Mouse (Mus musculus): Measurements from ENCODE around the gene Tmem165. TPM values are rescaled to one million over a fixed set of nuclear protein-coding genes. Genes with fewer than 3 reads are reported as not detected.

Tmem165 gene
- polyA plus RNA-seq, 1 experiment from 2014 or later = 88.0 TPM

- peaks cover 3% of the 10 kb centered on the region; the same call in 1 of the 2 replicates for H3K4me1 ChIP-seq (ENCODE audit: control insufficient read depth, insufficient read depth, low read length)
- H3K27me3 ChIP-seq (ENCODE audit: control insufficient read depth, insufficient read depth, low read length) = no peaks in the 10 kb centered on the region
- peak overlapping the region; percentile 93 for H3K27ac ChIP-seq (ENCODE audit: low read depth, low read length)
- H3K4me2 ChIP-seq (ENCODE audit: low read depth) = peak overlapping the region; percentile 63
- no peaks in the 10 kb centered on the region for H3K9me3 ChIP-seq (ENCODE audit: control insufficient read depth, low read length)
- 12% methylated on average over 9 of the region's 9 CpGs for WGBS
- H3K36me3 ChIP-seq (ENCODE audit: control insufficient read depth, insufficient read depth, low read length) = no peaks in the 10 kb centered on the region
- DNase-seq (ENCODE audit: low spot score) (no peak), ATAC-seq (ENCODE audit: insufficient read depth, low FRiP score, low TSS enrichment) (peak; percentile 48; the same call in 1 of the 2 replicates)
- peak overlapping the region; percentile 92 for H3K9ac ChIP-seq (ENCODE audit: low read length)
- H3K4me3 ChIP-seq (ENCODE audit: low read depth, low read length) = peak overlapping the region; percentile 67
Measured at GRCm38 (mm10) chr5:76140730-76141066, 43.0 kb upstream of the Tmem165 start.

- Histone ChIP-seq H3K4me2 (ENCODE audit: low read depth) (no peak overlapping the region), H3K36me3 (ENCODE audit: control insufficient read depth, insufficient read depth, low read length) (no peaks in the 10 kb centered on the region), H3K4me1 (ENCODE audit: control insufficient read depth, insufficient read depth, low read length) (peaks cover 3% of the 10 kb centered on the region; the same call in 1 of the 2 replicates), H3K27me3 (ENCODE audit: control insufficient read depth, insufficient read depth, low read length) (no peaks in the 10 kb centered on the region), H3K9ac (ENCODE audit: low read length) (no peak overlapping the region), H3K4me3 (ENCODE audit: low read depth, low read length) (no peak overlapping the region), H3K9me3 (ENCODE audit: control insufficient read depth, low read length) (no peaks in the 10 kb centered on the region), H3K27ac (ENCODE audit: low read depth, low read length) (no peak overlapping the region)
- WGBS = 85% methylated on average over 4 of the region's 4 CpGs
- ATAC-seq (ENCODE audit: insufficient read depth, low FRiP score, low TSS enrichment) (no peak), DNase-seq (ENCODE audit: low spot score) (no peak)
Measured at GRCm38 (mm10) chr5:76143356-76143755, 40.3 kb upstream of the Tmem165 start.

- Histone ChIP-seq H3K27ac (ENCODE audit: low read depth, low read length) (no peak overlapping the region), H3K4me2 (ENCODE audit: low read depth) (no peak overlapping the region), H3K9ac (ENCODE audit: low read length) (no peak overlapping the region), H3K27me3 (ENCODE audit: control insufficient read depth, insufficient read depth, low read length) (no peaks in the 10 kb centered on the region), H3K36me3 (ENCODE audit: control insufficient read depth, insufficient read depth, low read length) (no peaks in the 10 kb centered on the region), H3K9me3 (ENCODE audit: control insufficient read depth, low read length) (no peaks in the 10 kb centered on the region), H3K4me3 (ENCODE audit: low read depth, low read length) (no peak overlapping the region), H3K4me1 (ENCODE audit: control insufficient read depth, insufficient read depth, low read length) (no peaks in the 10 kb centered on the region)
- ATAC-seq (ENCODE audit: insufficient read depth, low FRiP score, low TSS enrichment) = no peak
- no peak for DNase-seq (ENCODE audit: low spot score)
- WGBS = 97% methylated on average over 1 of the region's 1 CpGs
Measured at GRCm38 (mm10) chr5:76146401-76146800, 37.3 kb upstream of the Tmem165 start.

- Histone ChIP-seq H3K27ac (ENCODE audit: low read depth, low read length) (no peak overlapping the region), H3K4me1 (ENCODE audit: control insufficient read depth, insufficient read depth, low read length) (no peaks in the 10 kb centered on the region), H3K9ac (ENCODE audit: low read length) (no peak overlapping the region), H3K27me3 (ENCODE audit: control insufficient read depth, insufficient read depth, low read length) (no peaks in the 10 kb centered on the region), H3K4me3 (ENCODE audit: low read depth, low read length) (no peak overlapping the region), H3K4me2 (ENCODE audit: low read depth) (no peak overlapping the region), H3K36me3 (ENCODE audit: control insufficient read depth, insufficient read depth, low read length) (no peaks in the 10 kb centered on the region), H3K9me3 (ENCODE audit: control insufficient read depth, low read length) (no peaks in the 10 kb centered on the region)
- ATAC-seq (ENCODE audit: insufficient read depth, low FRiP score, low TSS enrichment) = no peak
- DNase-seq (ENCODE audit: low spot score) = no peak
- WGBS = 89% methylated on average over 6 of the region's 6 CpGs
Measured at GRCm38 (mm10) chr5:76149436-76149835, 34.2 kb upstream of the Tmem165 start.

- Histone ChIP-seq H3K4me2 (ENCODE audit: low read depth) (no peak overlapping the region), H3K4me3 (ENCODE audit: low read depth, low read length) (no peak overlapping the region), H3K27me3 (ENCODE audit: control insufficient read depth, insufficient read depth, low read length) (no peaks in the 10 kb centered on the region), H3K9me3 (ENCODE audit: control insufficient read depth, low read length) (no peaks in the 10 kb centered on the region), H3K36me3 (ENCODE audit: control insufficient read depth, insufficient read depth, low read length) (peaks cover 2% of the 10 kb centered on the region; the same call in 1 of the 2 replicates), H3K9ac (ENCODE audit: low read length) (no peak overlapping the region), H3K27ac (ENCODE audit: low read depth, low read length) (no peak overlapping the region), H3K4me1 (ENCODE audit: control insufficient read depth, insufficient read depth, low read length) (no peaks in the 10 kb centered on the region)
- no peak for DNase-seq (ENCODE audit: low spot score)
- no peak for ATAC-seq (ENCODE audit: insufficient read depth, low FRiP score, low TSS enrichment)
- WGBS = 89% methylated on average over 6 of the region's 6 CpGs
Measured at GRCm38 (mm10) chr5:76152956-76153355, 30.7 kb upstream of the Tmem165 start.

GRCm38 (mm10) chr5:76153430-76153829 is 30.2 kb upstream of the Tmem165 start:
- H3K9ac ChIP-seq (ENCODE audit: low read length) = no peak overlapping the region
- no peaks in the 10 kb centered on the region for H3K9me3 ChIP-seq (ENCODE audit: control insufficient read depth, low read length)
- 89% methylated on average over 11 of the region's 11 CpGs for WGBS
- H3K4me1 ChIP-seq (ENCODE audit: control insufficient read depth, insufficient read depth, low read length) = no peaks in the 10 kb centered on the region
- H3K4me2 ChIP-seq (ENCODE audit: low read depth) = no peak overlapping the region
- H3K27me3 ChIP-seq (ENCODE audit: control insufficient read depth, insufficient read depth, low read length) = no peaks in the 10 kb centered on the region
- no peak for DNase-seq (ENCODE audit: low spot score)
- H3K27ac ChIP-seq (ENCODE audit: low read depth, low read length) = no peak overlapping the region
- peaks cover 2% of the 10 kb centered on the region; the same call in 1 of the 2 replicates for H3K36me3 ChIP-seq (ENCODE audit: control insufficient read depth, insufficient read depth, low read length)
- no peak for ATAC-seq (ENCODE audit: insufficient read depth, low FRiP score, low TSS enrichment)
- no peak overlapping the region for H3K4me3 ChIP-seq (ENCODE audit: low read depth, low read length)

- peaks cover 2% of the 10 kb centered on the region; the same call in 1 of the 2 replicates for H3K36me3 ChIP-seq (ENCODE audit: control insufficient read depth, insufficient read depth, low read length)
- DNase-seq (ENCODE audit: low spot score) = no peak
- H3K4me2 ChIP-seq (ENCODE audit: low read depth) = no peak overlapping the region
- no peak overlapping the region for H3K9ac ChIP-seq (ENCODE audit: low read length)
- no peaks in the 10 kb centered on the region for H3K4me1 ChIP-seq (ENCODE audit: control insufficient read depth, insufficient read depth, low read length)
- H3K4me3 ChIP-seq (ENCODE audit: low read depth, low read length) = no peak overlapping the region
- no peak for ATAC-seq (ENCODE audit: insufficient read depth, low FRiP score, low TSS enrichment)
- no peaks in the 10 kb centered on the region for H3K9me3 ChIP-seq (ENCODE audit: control insufficient read depth, low read length)
- H3K27me3 ChIP-seq (ENCODE audit: control insufficient read depth, insufficient read depth, low read length) = no peaks in the 10 kb centered on the region
- WGBS = 95% methylated on average over 21 of the region's 21 CpGs
- H3K27ac ChIP-seq (ENCODE audit: low read depth, low read length) = no peak overlapping the region
Measured at GRCm38 (mm10) chr5:76154434-76155165, 29.1 kb upstream of the Tmem165 start.

- Histone ChIP-seq H3K36me3 (ENCODE audit: control insufficient read depth, insufficient read depth, low read length) (peaks cover 2% of the 10 kb centered on the region; the same call in 1 of the 2 replicates), H3K4me1 (ENCODE audit: control insufficient read depth, insufficient read depth, low read length) (no peaks in the 10 kb centered on the region), H3K9me3 (ENCODE audit: control insufficient read depth, low read length) (no peaks in the 10 kb centered on the region), H3K4me2 (ENCODE audit: low read depth) (no peak overlapping the region), H3K27ac (ENCODE audit: low read depth, low read length) (no peak overlapping the region), H3K27me3 (ENCODE audit: control insufficient read depth, insufficient read depth, low read length) (no peaks in the 10 kb centered on the region), H3K9ac (ENCODE audit: low read length) (no peak overlapping the region), H3K4me3 (ENCODE audit: low read depth, low read length) (no peak overlapping the region)
- 89% methylated on average over 6 of the region's 6 CpGs for WGBS
- DNase-seq (ENCODE audit: low spot score) = no peak
- no peak for ATAC-seq (ENCODE audit: insufficient read depth, low FRiP score, low TSS enrichment)
Measured at GRCm38 (mm10) chr5:76159555-76159954, 24.1 kb upstream of the Tmem165 start.

GRCm38 (mm10) chr5:76160086-76160485 is 23.6 kb upstream of the Tmem165 start:
- 70% methylated on average over 3 of the region's 3 CpGs for WGBS
- ATAC-seq (ENCODE audit: insufficient read depth, low FRiP score, low TSS enrichment) (no peak), DNase-seq (ENCODE audit: low spot score) (no peak)
- Histone ChIP-seq H3K4me2 (ENCODE audit: low read depth) (no peak overlapping the region), H3K4me3 (ENCODE audit: low read depth, low read length) (no peak overlapping the region), H3K9ac (ENCODE audit: low read length) (no peak overlapping the region), H3K4me1 (ENCODE audit: control insufficient read depth, insufficient read depth, low read length) (no peaks in the 10 kb centered on the region), H3K27ac (ENCODE audit: low read depth, low read length) (no peak overlapping the region), H3K27me3 (ENCODE audit: control insufficient read depth, insufficient read depth, low read length) (no peaks in the 10 kb centered on the region), H3K9me3 (ENCODE audit: control insufficient read depth, low read length) (no peaks in the 10 kb centered on the region), H3K36me3 (ENCODE audit: control insufficient read depth, insufficient read depth, low read length) (peaks cover 2% of the 10 kb centered on the region; the same call in 1 of the 2 replicates)

Measured in neural tube, embryonic 11.5 days (tissue).